Comparison of ENCODE assay signal across 30 mouse cellular contexts in the genomic region with DNA sequence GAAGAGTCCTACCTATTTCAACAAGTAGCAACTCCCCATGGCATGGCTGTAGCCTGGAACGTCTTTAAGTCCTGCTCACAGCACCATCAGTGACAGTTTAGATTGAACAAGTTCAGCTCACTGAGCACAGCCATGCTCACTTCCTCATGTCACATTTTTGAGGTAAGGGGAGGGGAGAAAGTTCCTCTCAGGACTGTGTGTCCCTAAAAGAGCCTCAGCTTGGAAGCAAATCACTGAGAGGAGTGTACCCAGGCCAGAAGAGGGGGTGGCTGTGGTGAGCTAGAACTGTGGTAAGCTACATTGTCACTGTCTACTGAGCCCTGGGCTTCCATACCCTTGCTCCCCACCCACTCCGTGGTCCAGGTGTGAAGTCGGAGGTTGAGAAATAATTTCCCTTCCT.
DNase-seq lines count a peak whose midpoint lies in the region; ATAC-seq lines count a peak whose summit lies in the region.
"Had no signal": no experiment of that assay in that cellular context is flagged by ENCODE, and none has a peak within 500 bp of the region (broad histone marks: within the 10 kb centered on the region; RNA-seq: fewer than 3 reads in every experiment).

No protein-coding gene starts in this region.

- peak; percentile 44; the same call in 1 of the 2 replicates for ATAC-seq in frontal cortex, adult (ENCODE audit: low TSS enrichment)
- peak; percentile 86 to 89 for ATAC-seq in hematopoietic stem cell, adult 5-6 weeks (replicated peaks in 1 of 2; ENCODE audit: insufficient read depth in 1 of 2, low FRiP score in 2 of 2, low TSS enrichment in 1 of 2, low read depth in 1 of 2, poor library complexity in 2 of 2, severe bottlenecking in 2 of 2)
- ATAC-seq in activated CD4-positive, CD25-positive, alpha-beta regulatory T cell, adult 4 months: no peak
- ATAC-seq in forebrain, embryonic 14.5 days: no peak
- ATAC-seq: CD4-positive, CD25-positive, alpha-beta regulatory T cell, adult 4 months; inflammation-experienced regulatory T-cells, adult 6 months; Patski had no signal

- H3K27me3 ChIP-seq in forebrain, embryonic 14.5 days (replicated peaks; ENCODE audit: control insufficient read depth, insufficient read depth, low read length): no peaks in the 10 kb centered on the region
- H3K27me3 ChIP-seq: embryonic facial prominence, embryonic 12.5 days; forebrain, embryonic 12.5 days; heart, embryonic 15.5 days; limb, embryonic 12.5 days; liver, embryonic 13.5 days; lung, embryonic 15.5 days; neural tube, embryonic 13.5 days; Patski had no signal

- no peak for DNase-seq in frontal cortex, postnatal 25 days (ENCODE audit: low spot score in 2 of 2)
- DNase-seq in A20 (ENCODE audit: low read depth, low spot score): peak; percentile 27
- DNase-seq in natural killer cell, adult 2 months (ENCODE audit: low spot score in 2 of 2): peak; percentile 8 to 13
- DNase-seq in forebrain, embryonic 14.5 days (ENCODE audit: low spot score): no peak
- DNase-seq: adrenal gland, adult 2 months; cerebellum, adult 11-12 months; cerebellum, postnatal 10 days; gastrocnemius, postnatal 14 days; heart, adult 2 months; heart, postnatal 36 days; kidney, adult 2 months; liver, embryonic 13.5 days; lung, postnatal 36 days; thymus, postnatal 4 days had no signal

- H3K36me3 ChIP-seq in forebrain, embryonic 14.5 days (ENCODE audit: control insufficient read depth, insufficient read depth, low read length): no peaks in the 10 kb centered on the region
- H3K36me3 ChIP-seq: embryonic facial prominence, embryonic 12.5 days; forebrain, embryonic 12.5 days; heart, embryonic 15.5 days; limb, embryonic 12.5 days; liver, embryonic 13.5 days; lung, embryonic 15.5 days; neural tube, embryonic 13.5 days had no signal

- WGBS in forebrain, embryonic 14.5 days: 81% methylated on average over 3 of the region's 3 CpGs

- no peak overlapping the region for H3K4me3 ChIP-seq in forebrain, embryonic 14.5 days (ENCODE audit: low read depth, low read length)
- H3K4me3 ChIP-seq: embryonic facial prominence, embryonic 12.5 days; erythroblast, embryonic 14.5 days; forebrain, embryonic 12.5 days; heart, adult 2 months; heart, embryonic 15.5 days; limb, embryonic 12.5 days; liver, embryonic 13.5 days; lung, embryonic 15.5 days; neural tube, embryonic 13.5 days had no signal

- H3K4me1 ChIP-seq in forebrain, embryonic 14.5 days (ENCODE audit: control insufficient read depth, insufficient read depth, low read length): no peaks in the 10 kb centered on the region
- H3K4me1 ChIP-seq: embryonic facial prominence, embryonic 12.5 days; forebrain, embryonic 12.5 days; heart, embryonic 15.5 days; limb, embryonic 12.5 days; lung, embryonic 15.5 days; neural tube, embryonic 13.5 days had no signal

- H3K9me3 ChIP-seq in forebrain, embryonic 14.5 days (replicated peaks; ENCODE audit: control insufficient read depth, low read length): no peaks in the 10 kb centered on the region
- H3K9me3 ChIP-seq: embryonic facial prominence, embryonic 12.5 days; forebrain, embryonic 12.5 days; heart, embryonic 15.5 days; liver, embryonic 13.5 days; lung, embryonic 15.5 days; neural tube, embryonic 13.5 days had no signal

- H3K27ac ChIP-seq in forebrain, embryonic 14.5 days (ENCODE audit: low read depth, low read length): no peak overlapping the region
- H3K27ac ChIP-seq: embryonic facial prominence, embryonic 12.5 days; forebrain, embryonic 12.5 days; heart, adult 2 months; heart, embryonic 15.5 days; hindbrain, embryonic 14.5 days; kidney, postnatal 0 days; limb, embryonic 12.5 days; liver, embryonic 13.5 days; lung, embryonic 15.5 days; neural tube, embryonic 13.5 days had no signal

- H3K4me2 ChIP-seq in forebrain, embryonic 14.5 days (ENCODE audit: low read length): no peak overlapping the region
- H3K4me2 ChIP-seq: embryonic facial prominence, embryonic 12.5 days; forebrain, embryonic 12.5 days; heart, embryonic 15.5 days; hindbrain, embryonic 14.5 days; limb, embryonic 12.5 days; liver, embryonic 13.5 days; lung, embryonic 15.5 days; midbrain, embryonic 11.5 days; neural tube, embryonic 13.5 days had no signal

- H3K9ac ChIP-seq in forebrain, embryonic 14.5 days (ENCODE audit: low read length): no peak overlapping the region
- H3K9ac ChIP-seq: embryonic facial prominence, embryonic 12.5 days; forebrain, embryonic 12.5 days; heart, embryonic 15.5 days; hindbrain, embryonic 14.5 days; limb, embryonic 12.5 days; liver, embryonic 13.5 days; lung, embryonic 15.5 days; neural tube, embryonic 13.5 days had no signal

Comparison
In these comparisons a context has a peak if more than half of its experiments do, and no peak if none do; other contexts are left out.
1. ATAC-seq: peak in frontal cortex, adult (single experiment) and hematopoietic stem cell, adult 5-6 weeks (2 of 2); none in activated CD4-positive, CD25-positive, alpha-beta regulatory T cell, adult 4 months (single experiment) and forebrain, embryonic 14.5 days (single experiment).
2. DNase-seq: peak in A20 (single experiment) and natural killer cell, adult 2 months (2 of 2); none in frontal cortex, postnatal 25 days (0 of 2) and forebrain, embryonic 14.5 days (single experiment).